Mouse (Mus musculus) small intestine, adult 2 months (tissue): ENCODE data around the gene Cuedc1.

Experiments used
- CTCF ChIP-seq: fragments of 200-500 bp; IDR thresholded peaks from 2 replicates; pipeline ENCODE4 v1.5.1; 2012; ENCODE audit warnings: low read depth, mild to moderate bottlenecking, control low read depth, inconsistent platforms, low read length, moderate library complexity, mixed read lengths; ENCODE audit not compliant: insufficient replicate concordance, insufficient read length; ENCODE audit errors: extremely low read depth
- POLR2A ChIP-seq: fragments of 200-500 bp; IDR thresholded peaks from 2 replicates; pipeline ENCODE4 v1.6.1; 2012; ENCODE audit warnings: low read depth, mild to moderate bottlenecking, control low read depth, inconsistent platforms, low read length, moderate library complexity

GRCm38 (mm10) chr11:88168611-88169010 lies 70.8 kb downstream of the Cuedc1 start:
- TF ChIP-seq CTCF: no peak
- no peak for TF ChIP-seq POLR2A
